Mouse (Mus musculus): ENCODE data around the gene Sh3bgrl3. TPM values are rescaled to one million over a fixed set of nuclear protein-coding genes. Genes with fewer than 3 reads are reported as not detected.
A peak's percentile ranks its signal among the peaks of the same experiment; 100 is the strongest.

Gene Sh3bgrl3
- total RNA-seq, 2 experiments from 2014 or later: 34.0 to 42.8 TPM

GRCm38 (mm10) chr4:134081730-134082386 lies 46.7 kb downstream of the Sh3bgrl3 start:
- peak; percentile 39 to 43 for DNase-seq

DNA sequence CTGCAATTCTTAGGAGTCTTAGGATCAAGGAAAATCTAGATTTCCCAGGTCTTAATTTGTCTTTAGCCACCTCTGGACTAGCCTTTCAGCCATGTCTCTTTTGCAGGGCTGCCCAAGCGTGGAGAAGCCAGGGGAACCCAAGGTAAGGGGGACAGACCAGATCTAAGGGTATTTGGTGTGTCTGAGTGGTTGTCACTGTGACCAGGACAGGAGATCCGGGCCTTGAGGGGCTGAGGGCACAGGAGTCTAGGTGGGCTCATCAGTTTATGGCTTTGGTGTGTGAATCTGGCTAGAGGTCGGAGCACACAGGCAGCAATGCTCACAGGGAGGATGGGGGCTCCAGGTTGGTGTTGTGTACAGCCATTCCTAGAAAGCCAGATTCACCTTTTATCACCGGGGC lies 47.9 kb downstream of the Sh3bgrl3 start:
- no peak for DNase-seq

- peak; percentile 20 to 30 for DNase-seq
These were observed 49.9 kb downstream of the Sh3bgrl3 start for GRCm38 (mm10) chr4:134078694-134079093.

Other genes starting within 250 kb of the Sh3bgrl3 start
- gene Rps6ka1, start 241.0 kb downstream of the Sh3bgrl3 start, total RNA-seq (2021): 1 to 10 TPM; 4.4 to 6.2 TPM
- 100 to 1,000 TPM; 106 to 113 TPM for gene Hmgn2, start 160.1 kb downstream of the Sh3bgrl3 start, total RNA-seq (2021)
- 10 to 100 TPM; 29.9 to 31.9 TPM for gene Dhdds, start 127.9 kb downstream of the Sh3bgrl3 start, total RNA-seq (2021)
- not detected for gene Lin28a, start 109.9 kb downstream of the Sh3bgrl3 start, total RNA-seq (2021)
- not detected for gene Zfp683, start 75.0 kb downstream of the Sh3bgrl3 start, total RNA-seq (2021)
- under 1 TPM in 1 of 2 experiments, not detected in 1; 0.08 TPM for gene Crybg2, start 68.0 kb downstream of the Sh3bgrl3 start, total RNA-seq (2021)
- 10 to 100 TPM in 1 of 2 experiments, 1 to 10 TPM in 1; 5.8 to 20.9 TPM for gene Cd52, start 33.7 kb downstream of the Sh3bgrl3 start, total RNA-seq (2021)
- gene Ubxn11, start 26.2 kb downstream of the Sh3bgrl3 start, total RNA-seq (2021): 1 to 10 TPM; 2.0 to 2.4 TPM
- gene Cep85, start 58.3 kb upstream of the Sh3bgrl3 start, total RNA-seq (2021): 10 to 100 TPM; 40.4 to 41.9 TPM
- gene Gm7534, start 74.2 kb upstream of the Sh3bgrl3 start, total RNA-seq (2021): not detected
- not detected for gene Catsper4, start 98.6 kb upstream of the Sh3bgrl3 start, total RNA-seq (2021)
- gene Cnksr1, start 109.6 kb upstream of the Sh3bgrl3 start, total RNA-seq (2021): 1 to 10 TPM; 3.9 to 6.3 TPM
- not detected for gene E130218I03Rik, start 114.9 kb upstream of the Sh3bgrl3 start, total RNA-seq (2021)
- 1 to 10 TPM; 3.3 to 3.6 TPM for gene Zfp593, start 116.8 kb upstream of the Sh3bgrl3 start, total RNA-seq (2021)
- not detected for gene Gm30191, start 118.1 kb upstream of the Sh3bgrl3 start, total RNA-seq (2021)
- gene Grrp1, start 125.3 kb upstream of the Sh3bgrl3 start, total RNA-seq (2021): 1 to 10 TPM; 5.1 to 6.3 TPM
- 1 to 10 TPM; 4.8 to 8.0 TPM for gene Pdik1l, start 159.1 kb upstream of the Sh3bgrl3 start, total RNA-seq (2021)
- gene Trim63, start 186.3 kb upstream of the Sh3bgrl3 start, total RNA-seq (2021): 100 to 1,000 TPM; 195 to 199 TPM
- gene Slc30a2, start 214.4 kb upstream of the Sh3bgrl3 start, total RNA-seq (2021): under 1 TPM; 0.30 to 0.72 TPM

Measured in heart, adult 18-20 months (tissue).